In genomic region chr15:22170302-22170701, GRCm38 (mm10) we compare ENCODE assay signal across 12 mouse cellular contexts.
DNase-seq lines count a peak whose midpoint lies in the region; ATAC-seq and TF ChIP-seq lines count a peak whose summit lies in the region.
"Had no signal": no experiment of that assay in that cellular context is flagged by ENCODE, and none has a peak within 500 bp of the region (broad histone marks: within the 10 kb centered on the region; RNA-seq: fewer than 3 reads in every experiment).

No protein-coding gene starts in this region.

- H3K4me1 ChIP-seq in embryonic facial prominence, embryonic 14.5 days (ENCODE audit: control insufficient read depth, insufficient read depth, low read length): no peaks in the 10 kb centered on the region
- no peaks in the 10 kb centered on the region for H3K4me1 ChIP-seq in embryonic facial prominence, embryonic 10.5 days
- H3K4me1 ChIP-seq in heart, embryonic 10.5 days: no peaks in the 10 kb centered on the region
- no peaks in the 10 kb centered on the region for H3K4me1 ChIP-seq in lung, postnatal 0 days (ENCODE audit: insufficient read depth, low read depth, low read length)
- H3K4me1 ChIP-seq: heart, embryonic 12.5 days; liver, embryonic 13.5 days had no signal

- no peak for ATAC-seq in embryonic facial prominence, embryonic 14.5 days (ENCODE audit: low read depth)
- ATAC-seq in lung, postnatal 0 days: no peak

- intact Hi-C loops in left cerebral cortex, postnatal 4 days (cut with DNase I): no loop called here

- no peaks in the 10 kb centered on the region for H3K9me3 ChIP-seq in embryonic facial prominence, embryonic 14.5 days (ENCODE audit: control insufficient read depth, low read length)
- peaks cover 3% of the 10 kb centered on the region; the same call in 1 of the 2 replicates for H3K9me3 ChIP-seq in embryonic facial prominence, embryonic 10.5 days
- H3K9me3 ChIP-seq in heart, embryonic 10.5 days: no peaks in the 10 kb centered on the region
- H3K9me3 ChIP-seq in lung, postnatal 0 days (ENCODE audit: low read length): no peaks in the 10 kb centered on the region
- H3K9me3 ChIP-seq: heart, embryonic 12.5 days; liver, embryonic 13.5 days had no signal

- DNase-seq in embryonic facial prominence, embryonic 14.5 days (ENCODE audit: low spot score): peak; percentile 49
- no peak for DNase-seq in embryonic facial prominence, embryonic 10.5 days (ENCODE audit: low spot score)
- DNase-seq in left cerebral cortex, postnatal 4 days: peak; percentile 88
- DNase-seq in left cerebral cortex, adult 8-10 months (ENCODE audit: low spot score in 2 of 2): no peak
- peak; percentile 21 for DNase-seq in adipocyte (ENCODE audit: low spot score)
- DNase-seq in cerebellum, postnatal 25 days: peak; percentile 94
- DNase-seq in heart, embryonic 10.5 days (ENCODE audit: low spot score): no peak
- DNase-seq in lung, postnatal 0 days (ENCODE audit: low spot score): no peak
- DNase-seq: kidney, postnatal 36 days; liver, embryonic 13.5 days; thymus, postnatal 4 days had no signal

- H3K27ac ChIP-seq in embryonic facial prominence, embryonic 14.5 days (replicated peaks; ENCODE audit: low read depth, low read length): no peak overlapping the region
- no peak overlapping the region for H3K27ac ChIP-seq in embryonic facial prominence, embryonic 10.5 days (replicated peaks)
- no peak overlapping the region for H3K27ac ChIP-seq in heart, embryonic 10.5 days
- no peak overlapping the region for H3K27ac ChIP-seq in lung, postnatal 0 days (ENCODE audit: low read length)
- H3K27ac ChIP-seq: liver, embryonic 13.5 days had no signal

- no peaks in the 10 kb centered on the region for H3K36me3 ChIP-seq in embryonic facial prominence, embryonic 14.5 days (ENCODE audit: control insufficient read depth, insufficient read depth, low read length)
- no peaks in the 10 kb centered on the region for H3K36me3 ChIP-seq in embryonic facial prominence, embryonic 10.5 days (replicated peaks)
- H3K36me3 ChIP-seq in heart, embryonic 10.5 days: no peaks in the 10 kb centered on the region
- no peaks in the 10 kb centered on the region for H3K36me3 ChIP-seq in lung, postnatal 0 days (ENCODE audit: insufficient read depth, low read length)
- H3K36me3 ChIP-seq: heart, embryonic 12.5 days; liver, embryonic 13.5 days had no signal

- H3K4me2 ChIP-seq in embryonic facial prominence, embryonic 14.5 days (ENCODE audit: low read depth, low read length): no peak overlapping the region
- H3K4me2 ChIP-seq in lung, postnatal 0 days (replicated peaks; ENCODE audit: low read depth, low read length): no peak overlapping the region
- H3K4me2 ChIP-seq: heart, embryonic 12.5 days; liver, embryonic 13.5 days had no signal

- H3K9ac ChIP-seq in embryonic facial prominence, embryonic 14.5 days (ENCODE audit: low read depth, low read length): no peak overlapping the region
- H3K9ac ChIP-seq in lung, postnatal 0 days (replicated peaks; ENCODE audit: low read depth): no peak overlapping the region
- H3K9ac ChIP-seq: heart, embryonic 12.5 days; liver, embryonic 13.5 days had no signal

- no peaks in the 10 kb centered on the region for H3K27me3 ChIP-seq in embryonic facial prominence, embryonic 14.5 days (replicated peaks; ENCODE audit: control insufficient read depth, insufficient read depth, low read length)
- no peaks in the 10 kb centered on the region for H3K27me3 ChIP-seq in embryonic facial prominence, embryonic 10.5 days (replicated peaks; ENCODE audit: low read depth, poor library complexity, severe bottlenecking)
- H3K27me3 ChIP-seq in heart, embryonic 10.5 days (ENCODE audit: insufficient read depth, poor library complexity, severe bottlenecking): no peaks in the 10 kb centered on the region
- no peaks in the 10 kb centered on the region for H3K27me3 ChIP-seq in lung, postnatal 0 days (replicated peaks; ENCODE audit: insufficient read depth, low read length)
- H3K27me3 ChIP-seq: heart, embryonic 12.5 days; liver, embryonic 13.5 days had no signal

- 70% methylated on average over 5 of the region's 5 CpGs for WGBS in embryonic facial prominence, embryonic 14.5 days
- WGBS in embryonic facial prominence, embryonic 10.5 days: 84% methylated on average over 5 of the region's 5 CpGs
- 77% methylated on average over 5 of the region's 5 CpGs for WGBS in heart, embryonic 10.5 days
- 70% methylated on average over 5 of the region's 5 CpGs for WGBS in lung, postnatal 0 days

- no peak for TF ChIP-seq EP300 in lung, postnatal 0 days (IDR thresholded peaks at IDR 0.05)

- no peak overlapping the region for H3K4me3 ChIP-seq in embryonic facial prominence, embryonic 14.5 days (ENCODE audit: low read depth, low read length)
- H3K4me3 ChIP-seq in embryonic facial prominence, embryonic 10.5 days: no peak overlapping the region
- H3K4me3 ChIP-seq in heart, embryonic 10.5 days: no peak overlapping the region
- no peak overlapping the region for H3K4me3 ChIP-seq in lung, postnatal 0 days (ENCODE audit: low read depth, low read length)
- H3K4me3 ChIP-seq: heart, embryonic 12.5 days; liver, embryonic 13.5 days had no signal

- no peak for TF ChIP-seq CTCF in lung, postnatal 0 days (IDR thresholded peaks at IDR 0.05)

Comparison
In these comparisons a context has a peak if more than half of its experiments do, and no peak if none do; other contexts are left out.
1. DNase-seq: peak in embryonic facial prominence, embryonic 14.5 days (single experiment), left cerebral cortex, postnatal 4 days (single experiment), adipocyte (single experiment) and cerebellum, postnatal 25 days (2 of 2); none in embryonic facial prominence, embryonic 10.5 days (single experiment), left cerebral cortex, adult 8-10 months (0 of 2), heart, embryonic 10.5 days (single experiment) and lung, postnatal 0 days (single experiment).